Mouse (Mus musculus): ENCODE results near the gene Rassf7.
"Not testable (repeated sequence)": the region's sequence is repeated elsewhere in the genome, so short reads cannot be mapped to it uniquely, and the experiment has no call there.

The Rassf7 gene

DNA sequence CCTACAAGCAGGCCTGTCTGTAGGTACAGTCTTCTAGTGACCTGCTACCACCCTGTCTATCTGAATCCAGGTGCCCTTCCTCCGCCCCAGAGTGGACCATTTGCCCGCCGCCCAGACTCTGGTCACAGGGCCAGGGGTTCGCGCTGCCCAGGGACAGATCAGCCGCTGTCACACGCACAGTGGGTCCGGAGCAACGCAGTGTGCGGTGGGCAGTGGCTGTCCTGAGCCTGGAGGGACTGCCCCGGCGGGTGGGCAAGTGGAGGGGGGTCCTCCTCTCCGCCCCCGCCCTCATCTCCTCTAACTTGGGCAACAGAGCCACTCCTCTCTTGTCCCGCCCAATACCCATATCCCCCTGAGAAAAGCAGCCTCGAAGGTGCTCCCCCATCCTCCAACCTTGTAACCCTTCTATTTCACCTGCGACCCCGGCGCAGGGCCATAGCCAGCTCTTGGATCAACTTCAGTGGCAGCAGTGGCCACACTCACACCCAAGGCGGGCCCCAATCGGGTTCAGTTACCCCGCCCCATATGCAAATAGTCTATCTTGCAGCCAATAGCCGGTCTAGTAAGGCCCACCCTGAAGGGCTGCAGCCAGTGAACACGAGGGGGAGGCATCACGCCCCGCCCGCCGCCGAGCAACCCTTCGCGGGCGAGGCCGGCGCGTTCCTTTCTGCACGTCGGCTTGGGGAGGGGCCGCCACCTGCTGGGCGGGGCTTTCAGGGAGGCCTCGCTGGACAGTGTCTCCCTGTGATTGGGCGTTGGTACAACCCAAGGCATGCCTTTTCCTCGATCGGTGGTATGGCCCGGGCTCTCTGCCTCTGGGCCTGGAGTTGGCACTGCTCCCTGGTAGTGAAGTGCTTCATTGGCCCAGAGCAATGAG, 5.8 kb downstream of the Rassf7 start:
- peak; percentile 99 for DNase-seq (ENCODE audit: extremely low read depth, insufficient read length, low spot score)

DNA sequence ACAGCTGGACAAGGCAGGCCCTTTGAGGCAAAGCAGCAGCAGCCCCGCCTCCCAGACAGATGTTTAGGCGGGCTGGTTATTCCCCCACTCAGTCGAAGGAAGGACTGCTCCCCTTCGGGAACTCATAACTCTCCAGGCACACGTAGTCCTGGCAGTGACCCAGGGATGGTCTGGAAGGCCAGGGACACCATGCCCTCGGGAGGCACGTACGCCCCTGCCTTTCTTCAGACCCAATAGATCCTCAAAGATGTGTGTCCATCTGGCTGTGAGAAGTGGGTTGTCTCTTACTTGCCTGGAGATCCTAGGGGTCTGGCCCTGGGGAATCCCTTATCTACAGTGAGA, 6.4 kb downstream of the Rassf7 start:
- DNase-seq (ENCODE audit: extremely low read depth, insufficient read length, low spot score): no peak

DNA sequence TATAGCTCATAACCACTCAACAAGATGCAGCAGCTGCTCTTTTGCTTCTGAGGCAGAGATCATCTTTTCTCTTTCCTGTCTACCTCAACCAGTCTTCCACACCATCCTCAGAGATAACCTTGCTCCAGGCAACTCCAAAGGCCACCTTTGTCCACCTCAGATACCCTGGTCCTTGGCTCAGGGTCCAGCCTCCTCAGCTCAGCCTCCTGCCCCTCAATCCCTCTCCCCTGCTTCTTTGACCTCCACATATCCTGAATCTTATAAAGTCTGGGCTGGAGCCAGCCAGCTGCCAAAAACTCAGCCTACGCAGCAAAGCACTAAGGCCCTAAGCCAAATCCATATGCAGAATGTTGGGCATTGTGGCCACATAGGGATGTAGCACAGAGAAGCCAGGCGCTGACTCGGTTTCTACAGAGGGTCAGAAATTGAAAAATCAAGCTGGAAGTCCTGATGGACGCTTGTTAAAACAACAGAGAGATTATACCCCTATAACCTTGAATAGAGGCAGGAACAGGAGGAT, 7.1 kb downstream of the Rassf7 start:
- no peak for DNase-seq (ENCODE audit: extremely low read depth, insufficient read length, low spot score)

DNA sequence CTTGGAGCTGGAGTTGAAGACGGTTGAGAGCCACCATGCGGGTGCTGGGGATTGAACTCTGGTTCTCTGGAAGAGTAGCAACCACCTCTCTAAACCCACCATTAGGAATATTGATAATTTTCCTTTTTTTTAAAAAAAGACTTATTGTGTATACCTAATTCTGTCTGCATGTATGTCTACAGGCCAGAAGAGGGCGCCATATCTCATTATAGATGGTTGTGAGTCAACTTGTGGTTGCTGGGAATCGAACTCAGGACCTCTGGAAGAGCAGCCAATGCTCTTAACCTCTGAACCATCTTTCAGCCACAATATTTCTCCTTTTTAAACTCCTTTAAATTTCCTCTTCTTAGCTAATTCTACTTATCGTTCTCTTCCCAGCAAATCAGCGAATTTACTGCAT, 10.9 kb downstream of the Rassf7 start:
- no peak for DNase-seq (ENCODE audit: extremely low read depth, insufficient read length, low spot score)

DNA sequence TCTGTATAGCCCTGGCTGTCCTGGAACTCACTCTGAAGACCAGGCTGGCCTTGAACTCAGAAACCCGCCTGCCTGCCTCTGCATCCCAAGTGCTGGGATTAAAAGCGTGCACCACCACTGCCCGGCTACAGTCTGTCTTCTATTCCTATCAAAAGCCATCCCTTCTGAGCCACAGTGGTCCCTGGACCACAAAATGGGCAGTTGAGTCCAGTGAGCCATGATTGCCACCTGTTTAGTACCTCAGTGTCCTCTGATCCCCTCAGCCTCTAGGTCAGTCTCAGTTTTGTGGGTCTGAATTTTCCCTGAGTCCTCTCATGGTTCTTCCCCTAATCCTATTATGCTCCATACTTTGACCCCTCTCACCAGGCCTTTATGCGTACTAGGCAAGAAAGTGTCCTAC, 12.1 kb downstream of the Rassf7 start:
- no peak for DNase-seq (ENCODE audit: extremely low read depth, insufficient read length, low spot score)

DNA sequence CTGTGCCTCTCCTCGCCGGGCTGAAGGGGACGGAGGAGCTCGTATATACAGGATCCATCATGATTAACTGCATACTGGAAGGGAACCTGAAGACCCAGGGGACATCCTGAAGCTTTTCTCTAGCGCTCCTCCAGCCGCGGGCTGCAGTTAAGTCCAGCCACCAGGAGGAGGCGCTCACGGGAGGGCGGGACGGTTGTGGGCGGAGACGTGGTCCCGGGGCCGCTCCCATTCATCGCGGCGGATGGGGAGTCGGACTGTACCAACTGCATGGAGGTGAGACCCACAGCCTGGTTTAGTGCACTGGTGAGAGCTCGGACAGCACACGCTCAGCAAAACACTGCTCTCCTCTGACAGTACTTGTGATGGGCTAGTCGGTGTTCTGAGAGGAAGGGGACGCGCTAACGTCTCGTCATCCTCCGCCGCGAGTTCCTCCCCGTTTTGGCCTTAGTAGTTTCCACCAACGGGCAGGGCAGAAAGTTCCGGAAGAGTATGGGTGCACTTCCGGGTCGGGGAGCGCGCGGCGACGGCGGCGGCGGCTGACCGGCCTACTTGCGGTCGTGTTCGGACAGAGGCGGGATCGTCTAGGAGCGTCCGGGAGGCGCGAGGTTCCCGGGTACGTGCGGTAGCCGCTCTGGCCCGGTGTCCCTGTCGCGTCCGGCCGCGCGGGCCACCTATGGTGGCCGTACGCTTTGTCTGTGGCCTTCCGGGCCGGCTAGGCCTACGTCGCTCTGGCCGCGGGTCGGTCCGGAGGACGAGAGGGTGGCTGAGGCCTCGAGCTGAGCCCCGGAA, 12.8 kb downstream of the Rassf7 start, which contains the start of gene Phrf1:
Phrf1 (plus strand) TSS at position 506 of the 789 bp plus-strand sequence.
- DNase-seq (ENCODE audit: extremely low read depth, insufficient read length, low spot score): peak; percentile 90

DNA sequence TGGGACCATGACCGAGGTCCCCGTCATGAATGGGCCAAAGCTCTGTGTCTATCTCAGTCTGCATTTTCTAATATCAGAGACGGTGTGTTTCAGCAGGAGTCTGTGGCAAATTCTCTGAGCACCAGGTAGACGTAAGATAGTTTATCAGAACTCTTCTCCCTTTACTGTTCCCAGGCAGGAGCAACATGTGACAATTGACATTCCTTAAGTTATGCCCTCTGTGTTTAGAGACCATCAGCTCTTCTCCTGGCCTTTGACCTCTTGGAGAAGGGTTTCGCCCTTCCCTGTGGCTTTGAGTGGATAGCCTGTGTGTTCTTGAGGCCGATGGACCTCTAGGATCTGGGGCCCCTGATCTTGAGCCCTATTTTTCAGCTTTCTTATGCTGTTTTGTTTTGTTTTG, 14.0 kb downstream of the Rassf7 start:
- DNase-seq (ENCODE audit: extremely low read depth, insufficient read length, low spot score): no peak

DNA sequence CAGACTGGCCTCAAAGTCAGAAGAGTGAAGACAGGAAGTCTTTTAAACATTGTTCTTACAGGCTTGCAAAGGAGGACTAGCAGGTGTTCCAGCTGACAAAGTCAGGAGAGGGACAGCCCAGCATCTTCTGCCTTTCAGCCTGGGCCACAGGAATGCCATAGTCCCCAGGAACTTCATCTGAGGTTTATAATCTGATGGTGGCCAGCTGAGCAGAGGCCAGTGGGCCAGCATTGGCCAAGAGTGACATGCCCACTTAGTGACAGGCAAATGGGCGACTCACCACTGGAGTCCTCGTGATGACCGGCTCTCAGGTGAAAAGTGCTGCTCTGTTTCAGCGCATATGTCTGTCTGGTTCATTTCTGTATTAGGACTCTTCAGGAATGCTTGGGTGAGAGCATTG, 14.9 kb downstream of the Rassf7 start:
- DNase-seq (ENCODE audit: extremely low read depth, insufficient read length, low spot score): no peak

DNA sequence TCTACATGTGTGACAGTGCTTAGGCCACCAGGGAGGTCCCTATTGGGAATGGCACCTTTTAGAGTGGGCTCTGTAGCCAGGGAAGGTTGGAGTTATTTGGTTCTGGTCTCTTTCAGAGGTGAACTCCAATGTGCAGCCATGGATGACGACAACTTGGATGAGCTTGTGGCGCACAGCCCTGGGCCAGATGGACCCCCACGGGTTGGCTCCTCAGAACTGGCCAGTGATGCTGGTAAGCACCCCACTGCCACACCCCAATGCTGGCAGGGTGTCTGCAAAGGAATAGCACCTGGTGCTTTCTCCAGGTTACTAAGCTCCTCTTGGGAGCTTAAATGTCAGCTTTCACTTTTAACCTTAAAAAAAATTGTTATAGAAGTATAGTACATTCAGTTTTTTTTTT, 15.5 kb downstream of the Rassf7 start:
- no peak for DNase-seq (ENCODE audit: extremely low read depth, insufficient read length, low spot score)

DNA sequence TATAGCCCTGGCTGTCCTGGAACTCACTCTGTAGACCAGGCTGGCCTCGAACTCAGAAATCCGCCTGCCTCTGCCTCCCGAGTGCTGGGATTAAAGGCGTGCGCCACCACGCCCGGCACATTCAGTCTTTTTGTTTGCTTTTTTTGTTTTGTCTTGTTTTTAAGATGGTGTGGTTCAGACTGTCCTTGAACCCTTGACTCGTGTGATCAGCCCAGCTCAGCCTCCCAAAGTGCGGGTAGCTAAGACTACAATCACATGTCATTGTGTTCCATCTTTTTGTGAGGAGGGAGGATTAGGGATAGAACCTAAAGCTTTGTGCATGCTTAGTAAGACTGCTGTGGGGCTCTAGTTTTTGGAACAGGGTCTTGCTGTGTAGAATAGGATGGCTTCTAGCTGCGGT, 15.9 kb downstream of the Rassf7 start:
- no peak for DNase-seq (ENCODE audit: extremely low read depth, insufficient read length, low spot score)

DNA sequence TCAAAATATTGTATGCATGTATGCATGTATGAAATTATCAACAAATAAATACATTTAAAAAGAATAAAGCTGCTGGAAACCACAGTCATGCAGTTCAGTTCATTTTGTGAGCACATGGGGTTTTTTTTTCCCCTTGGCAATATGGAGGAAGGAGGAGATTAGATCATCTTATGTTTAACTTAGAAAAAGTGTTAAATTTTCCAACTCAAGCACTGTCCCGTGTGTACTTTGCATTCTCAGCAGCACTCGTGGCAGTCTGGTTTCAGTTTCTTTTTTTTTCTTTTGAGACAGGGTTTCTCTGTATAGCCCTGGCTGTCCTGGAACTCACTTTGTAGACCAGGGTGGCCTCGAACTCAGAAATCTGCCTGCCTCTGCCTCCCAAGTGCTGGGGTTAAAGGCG, 34.8 kb downstream of the Rassf7 start:
- not testable (repeated sequence) for DNase-seq (ENCODE audit: extremely low read depth, insufficient read length, low spot score)

DNA sequence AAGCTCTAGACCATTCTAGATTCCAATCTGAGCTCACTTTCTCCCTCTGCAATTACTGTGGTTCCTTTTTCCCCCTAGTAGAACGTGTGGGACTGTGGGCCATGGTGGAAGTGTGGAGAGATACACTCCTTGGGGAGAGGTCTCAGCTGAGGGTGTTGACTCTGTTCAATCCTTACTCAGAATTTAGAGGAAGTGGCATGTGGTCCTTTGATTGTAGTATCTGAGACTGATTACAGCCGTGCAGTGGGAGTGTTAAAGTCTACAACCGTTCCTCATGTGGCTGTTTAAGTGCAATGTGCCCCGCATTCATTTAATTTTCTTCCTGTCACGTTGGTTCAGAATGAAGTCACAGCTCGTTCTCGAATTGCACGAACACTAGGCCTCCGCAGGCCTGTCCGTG, 40.5 kb downstream of the Rassf7 start:
- no peak for DNase-seq (ENCODE audit: extremely low read depth, insufficient read length, low spot score)

DNA sequence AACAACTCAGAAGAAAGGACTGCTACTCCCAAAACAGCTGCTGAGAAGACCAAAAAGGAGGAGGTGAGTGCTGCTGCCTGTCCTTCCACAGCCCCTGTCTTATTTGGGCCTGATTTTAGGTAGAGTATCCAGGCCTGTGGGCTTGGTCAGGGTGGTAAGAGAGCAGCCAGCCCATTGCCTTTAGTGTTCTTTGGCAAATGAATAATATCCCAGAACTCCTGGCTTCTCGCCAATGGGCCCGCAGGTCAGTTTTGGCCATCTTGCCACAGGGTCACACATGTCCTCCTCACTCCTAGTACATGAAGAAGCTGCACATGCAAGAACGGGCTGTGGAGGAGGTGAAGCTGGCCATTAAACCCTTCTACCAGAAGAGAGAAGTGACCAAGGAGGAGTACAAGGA, 45.8 kb downstream of the Rassf7 start:
- no peak for DNase-seq (ENCODE audit: extremely low read depth, insufficient read length, low spot score)

DNA sequence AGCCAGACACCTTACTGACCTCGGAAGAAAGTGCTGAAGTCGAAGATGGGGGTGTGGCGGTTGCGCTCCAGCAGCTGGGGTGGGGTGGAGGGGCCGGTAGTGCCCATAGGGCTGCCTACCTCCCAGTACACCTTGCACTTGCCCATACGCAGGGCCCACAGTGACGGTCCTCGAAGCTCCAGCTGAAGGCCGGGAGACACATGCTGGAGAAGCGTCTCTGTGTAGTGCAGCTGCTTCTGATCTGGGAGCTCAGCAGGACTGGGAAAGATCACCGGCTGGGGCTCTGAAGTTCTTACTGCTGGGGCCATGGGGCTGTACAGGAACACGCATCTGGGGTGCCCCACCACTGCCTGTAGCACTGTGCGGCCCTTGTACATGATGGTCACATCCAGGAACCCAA, 48.0 kb downstream of the Rassf7 start:
- DNase-seq (ENCODE audit: extremely low read depth, insufficient read length, low spot score): no peak

DNA sequence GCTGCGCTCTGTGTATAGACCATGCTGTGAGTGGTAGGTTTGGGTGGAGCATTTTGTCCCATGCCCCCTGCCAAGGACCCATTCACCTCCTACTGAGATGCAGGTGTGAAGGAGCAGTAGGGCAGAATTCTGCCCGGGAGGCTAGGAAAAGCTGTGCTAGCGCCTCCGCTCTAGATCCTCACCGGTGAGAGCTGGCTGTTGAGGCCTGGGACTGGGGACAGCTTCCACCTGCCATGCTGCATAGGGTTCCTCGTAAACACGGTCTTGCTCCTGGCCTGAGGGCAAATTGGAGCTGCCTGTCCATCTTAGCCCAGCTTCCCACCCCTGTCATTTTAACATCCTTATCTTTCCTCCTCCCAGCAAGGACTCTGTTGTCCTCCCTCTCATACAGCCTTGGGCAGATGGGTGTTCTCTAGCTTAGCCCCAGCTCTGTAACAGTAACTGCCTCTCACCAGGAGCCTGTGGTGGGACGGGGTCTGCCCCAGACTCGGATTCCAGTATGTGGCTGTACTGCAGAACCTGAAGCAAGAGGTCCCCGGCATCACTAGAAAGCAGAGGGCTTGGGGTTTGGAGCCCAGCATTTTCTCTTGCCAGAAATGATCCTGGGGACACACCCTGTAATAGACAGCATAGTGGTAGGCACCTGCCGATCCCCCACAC, 48.5 kb downstream of the Rassf7 start:
- no peak for DNase-seq (ENCODE audit: extremely low read depth, insufficient read length, low spot score)

DNA sequence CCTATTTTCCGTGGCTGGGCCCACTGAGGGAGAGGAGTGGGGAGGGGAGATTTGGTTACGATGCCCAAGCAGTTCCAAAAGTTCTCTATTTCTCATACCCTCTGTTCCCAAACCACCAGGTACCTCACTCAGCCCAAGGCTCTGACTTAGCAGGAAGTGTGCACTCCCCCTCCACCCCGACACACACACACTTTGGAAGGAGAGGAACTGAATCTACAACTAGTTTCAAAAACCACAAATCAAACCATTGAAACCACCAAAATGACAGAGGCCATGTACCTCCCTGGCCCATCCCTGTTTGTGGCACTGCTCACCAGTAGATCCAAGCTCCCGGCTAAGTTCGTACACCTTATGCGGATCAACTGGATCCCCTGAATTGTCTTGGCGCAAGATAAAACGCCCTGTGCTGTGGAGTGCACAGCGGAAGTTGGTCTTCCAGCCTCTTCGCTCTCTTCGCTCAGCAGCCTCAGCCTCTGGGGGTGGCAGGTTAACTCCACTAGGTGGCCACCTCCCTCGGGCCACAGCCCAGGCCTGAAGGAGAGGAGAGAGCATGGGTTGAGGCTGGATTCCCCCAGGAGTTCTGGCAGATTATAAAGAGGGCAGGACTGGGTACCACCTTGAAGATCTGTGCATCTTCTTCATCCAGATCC, 49.2 kb downstream of the Rassf7 start:
- DNase-seq (ENCODE audit: extremely low read depth, insufficient read length, low spot score): no peak

DNA sequence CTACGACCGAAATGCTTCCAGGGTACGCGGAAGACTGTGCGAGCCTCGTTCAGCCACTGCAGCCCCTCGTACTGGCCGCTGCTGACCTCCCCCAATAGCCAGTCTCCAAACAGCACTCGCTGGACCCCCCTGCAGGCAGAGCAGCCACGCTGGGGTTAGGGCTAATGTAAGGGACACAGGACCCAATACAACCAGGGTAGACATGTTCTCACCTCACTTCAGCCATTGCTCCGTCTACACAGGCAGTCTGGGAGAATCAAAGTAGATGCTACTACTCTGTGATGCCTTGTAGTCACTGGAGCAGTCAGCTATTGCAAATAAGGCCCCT, 49.7 kb downstream of the Rassf7 start:
- no peak for DNase-seq (ENCODE audit: extremely low read depth, insufficient read length, low spot score)

DNA sequence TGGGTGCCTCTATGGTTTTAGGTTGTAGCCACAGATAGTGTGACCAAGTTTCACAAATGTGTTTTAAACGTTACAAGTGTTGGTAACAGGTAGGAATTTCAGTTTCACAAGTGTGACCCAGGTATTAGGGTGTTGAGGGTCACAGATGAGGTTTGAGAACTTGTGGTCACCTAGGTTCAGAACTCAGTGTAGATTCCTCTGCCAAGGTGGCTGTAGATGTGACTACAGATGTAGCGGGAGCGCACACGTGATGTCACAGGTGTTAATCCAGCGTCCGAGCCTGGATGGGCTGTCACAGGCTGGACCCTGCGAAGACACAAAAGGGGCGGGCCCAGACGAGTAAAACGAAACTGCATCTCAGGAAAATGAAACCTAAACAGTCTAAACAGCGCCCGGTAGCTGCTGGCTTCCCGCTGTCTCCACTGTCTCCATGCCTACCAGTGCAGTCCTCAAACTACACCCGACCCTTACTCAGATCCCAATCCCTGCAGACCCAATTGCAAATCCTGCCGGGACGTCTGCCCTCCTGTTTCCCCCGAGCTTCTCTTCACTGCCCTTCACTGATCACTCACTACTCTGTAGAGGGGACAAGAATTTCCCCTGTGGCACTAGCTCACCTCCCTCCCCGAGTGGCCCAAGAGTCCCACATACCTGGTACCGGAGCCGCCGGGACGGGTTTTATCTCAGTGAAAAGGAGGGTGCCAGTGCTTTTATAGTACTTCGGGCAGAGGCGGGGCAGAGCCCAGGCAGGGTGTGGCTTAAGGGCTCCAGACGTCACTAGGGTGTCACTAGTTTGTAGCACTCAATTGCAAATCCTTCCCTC, 50.3 kb downstream of the Rassf7 start, which contains the start of gene Irf7:
Irf7 (minus strand) TSS at position 743 of the 823 bp plus-strand sequence.
- DNase-seq (ENCODE audit: extremely low read depth, insufficient read length, low spot score): peak; percentile 67

All from 3134 (cell line).